Mouse (Mus musculus): ENCODE data around the gene Lrrc1. TPM values are rescaled to one million over a fixed set of nuclear protein-coding genes. Genes with fewer than 3 reads are reported as not detected.

Gene Lrrc1
- polyA plus RNA-seq, 1 experiment from 2014 or later: 5.0 TPM

GRCm38 (mm10) chr9:77482281-77482680 is 62.4 kb downstream of the Lrrc1 start:
- peak; percentile 31; the same call in 1 of the 2 replicates for ATAC-seq (ENCODE audit: low FRiP score)
- no peak overlapping the region for H3K4me3 ChIP-seq (ENCODE audit: low read depth, low read length)
- DNase-seq (ENCODE audit: low spot score, missing footprints): no peak
- no peaks in the 10 kb centered on the region for H3K27me3 ChIP-seq (ENCODE audit: control insufficient read depth, insufficient read depth, low read length)
- no peak overlapping the region for H3K9ac ChIP-seq (ENCODE audit: low read length)
- peaks cover 3% of the 10 kb centered on the region; the same call in 1 of the 2 replicates for H3K4me1 ChIP-seq (ENCODE audit: control insufficient read depth, insufficient read depth, low read length)
- no peaks in the 10 kb centered on the region for H3K36me3 ChIP-seq (ENCODE audit: control insufficient read depth, insufficient read depth, low read length)
- H3K4me2 ChIP-seq: no peak overlapping the region
- H3K9me3 ChIP-seq (ENCODE audit: control insufficient read depth, low read length): no peaks in the 10 kb centered on the region
- 75% methylated on average over 5 of the region's 5 CpGs for WGBS
- no peak overlapping the region for H3K27ac ChIP-seq (ENCODE audit: low read depth, low read length)

DNA sequence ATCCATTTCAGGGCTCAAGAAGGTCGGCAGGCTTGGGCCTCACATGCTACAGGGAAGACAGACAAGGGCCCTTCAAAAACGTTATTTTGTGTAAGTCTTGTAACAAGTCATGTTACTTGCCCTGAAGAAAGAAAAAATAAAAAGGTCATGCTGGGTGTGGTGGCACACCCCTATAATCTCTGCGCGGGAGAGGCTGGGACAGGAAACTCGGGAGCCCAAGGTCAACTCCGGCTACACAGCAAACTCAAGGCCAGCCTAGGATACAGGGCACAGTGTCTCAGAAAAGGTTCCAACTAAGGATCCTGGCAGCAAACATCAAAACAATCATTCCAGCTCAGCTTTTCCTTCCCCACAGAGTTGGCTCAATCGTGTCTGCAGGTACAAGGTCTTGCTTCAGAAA is 63.3 kb downstream of the Lrrc1 start:
- no peak overlapping the region for H3K4me3 ChIP-seq (ENCODE audit: low read depth, low read length)
- H3K36me3 ChIP-seq (ENCODE audit: control insufficient read depth, insufficient read depth, low read length): no peaks in the 10 kb centered on the region
- no peaks in the 10 kb centered on the region for H3K27me3 ChIP-seq (ENCODE audit: control insufficient read depth, insufficient read depth, low read length)
- no peak for ATAC-seq (ENCODE audit: low FRiP score)
- no peak overlapping the region for H3K27ac ChIP-seq (ENCODE audit: low read depth, low read length)
- H3K4me1 ChIP-seq (ENCODE audit: control insufficient read depth, insufficient read depth, low read length): peaks cover 3% of the 10 kb centered on the region; the same call in 1 of the 2 replicates
- no peak overlapping the region for H3K9ac ChIP-seq (ENCODE audit: low read length)
- H3K4me2 ChIP-seq: no peak overlapping the region
- no peak for DNase-seq (ENCODE audit: low spot score, missing footprints)
- no peaks in the 10 kb centered on the region for H3K9me3 ChIP-seq (ENCODE audit: control insufficient read depth, low read length)
- 81% methylated on average over 7 of the region's 7 CpGs for WGBS

GRCm38 (mm10) chr9:77480574-77481319 is 63.9 kb downstream of the Lrrc1 start:
- no peaks in the 10 kb centered on the region for H3K9me3 ChIP-seq (ENCODE audit: control insufficient read depth, low read length)
- no peak overlapping the region for H3K27ac ChIP-seq (ENCODE audit: low read depth, low read length)
- H3K36me3 ChIP-seq (ENCODE audit: control insufficient read depth, insufficient read depth, low read length): no peaks in the 10 kb centered on the region
- WGBS: 77% methylated on average over 9 of the region's 9 CpGs
- ATAC-seq (ENCODE audit: low FRiP score): no peak
- no peak overlapping the region for H3K4me3 ChIP-seq (ENCODE audit: low read depth, low read length)
- no peak overlapping the region for H3K9ac ChIP-seq (ENCODE audit: low read length)
- H3K4me1 ChIP-seq (ENCODE audit: control insufficient read depth, insufficient read depth, low read length): peaks cover 3% of the 10 kb centered on the region; the same call in 1 of the 2 replicates
- H3K27me3 ChIP-seq (ENCODE audit: control insufficient read depth, insufficient read depth, low read length): no peaks in the 10 kb centered on the region
- DNase-seq (ENCODE audit: low spot score, missing footprints): no peak
- H3K4me2 ChIP-seq: no peak overlapping the region

GRCm38 (mm10) chr9:77480001-77480400 is 64.7 kb downstream of the Lrrc1 start:
- Histone ChIP-seq H3K27me3 (ENCODE audit: control insufficient read depth, insufficient read depth, low read length) (no peaks in the 10 kb centered on the region), H3K4me3 (ENCODE audit: low read depth, low read length) (no peak overlapping the region), H3K27ac (ENCODE audit: low read depth, low read length) (no peak overlapping the region), H3K9me3 (ENCODE audit: control insufficient read depth, low read length) (no peaks in the 10 kb centered on the region), H3K4me2 (no peak overlapping the region), H3K4me1 (ENCODE audit: control insufficient read depth, insufficient read depth, low read length) (peaks cover 3% of the 10 kb centered on the region; the same call in 1 of the 2 replicates), H3K9ac (ENCODE audit: low read length) (no peak overlapping the region), H3K36me3 (ENCODE audit: control insufficient read depth, insufficient read depth, low read length) (no peaks in the 10 kb centered on the region)
- DNase-seq (ENCODE audit: low spot score, missing footprints) (no peak), ATAC-seq (ENCODE audit: low FRiP score) (no peak)
- WGBS: 54% methylated on average over 7 of the region's 7 CpGs

GRCm38 (mm10) chr9:77478166-77478920 is 66.3 kb downstream of the Lrrc1 start:
- peaks cover 3% of the 10 kb centered on the region; the same call in 1 of the 2 replicates for H3K4me1 ChIP-seq (ENCODE audit: control insufficient read depth, insufficient read depth, low read length)
- H3K27ac ChIP-seq (ENCODE audit: low read depth, low read length): no peak overlapping the region
- no peaks in the 10 kb centered on the region for H3K27me3 ChIP-seq (ENCODE audit: control insufficient read depth, insufficient read depth, low read length)
- DNase-seq (ENCODE audit: low spot score, missing footprints): no peak
- no peak for ATAC-seq (ENCODE audit: low FRiP score)
- H3K4me3 ChIP-seq (ENCODE audit: low read depth, low read length): no peak overlapping the region
- 66% methylated on average over 10 of the region's 10 CpGs for WGBS
- no peak overlapping the region for H3K4me2 ChIP-seq
- no peak overlapping the region for H3K9ac ChIP-seq (ENCODE audit: low read length)
- H3K9me3 ChIP-seq (ENCODE audit: control insufficient read depth, low read length): no peaks in the 10 kb centered on the region
- H3K36me3 ChIP-seq (ENCODE audit: control insufficient read depth, insufficient read depth, low read length): no peaks in the 10 kb centered on the region

DNA sequence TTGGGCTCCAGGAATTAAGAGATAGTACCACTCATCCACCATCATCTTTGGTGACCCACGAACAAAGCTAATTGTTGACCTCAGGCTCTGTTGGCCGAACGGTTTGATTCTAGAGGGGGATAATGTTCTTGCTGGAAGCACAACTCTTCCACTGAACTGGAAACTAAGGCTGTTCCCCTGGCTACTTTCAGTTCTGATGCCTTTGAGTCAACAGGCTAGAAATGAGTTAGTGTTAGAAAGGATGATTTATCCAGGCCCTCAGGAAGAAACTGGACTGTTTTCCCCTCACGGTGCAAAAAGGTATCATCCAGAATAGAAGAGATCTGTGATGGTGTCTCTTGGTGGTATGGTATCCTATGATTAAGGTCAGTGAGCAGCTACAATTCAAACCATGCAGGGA is 70.1 kb downstream of the Lrrc1 start:
- WGBS: 89% methylated on average over 4 of the region's 4 CpGs

DNA sequence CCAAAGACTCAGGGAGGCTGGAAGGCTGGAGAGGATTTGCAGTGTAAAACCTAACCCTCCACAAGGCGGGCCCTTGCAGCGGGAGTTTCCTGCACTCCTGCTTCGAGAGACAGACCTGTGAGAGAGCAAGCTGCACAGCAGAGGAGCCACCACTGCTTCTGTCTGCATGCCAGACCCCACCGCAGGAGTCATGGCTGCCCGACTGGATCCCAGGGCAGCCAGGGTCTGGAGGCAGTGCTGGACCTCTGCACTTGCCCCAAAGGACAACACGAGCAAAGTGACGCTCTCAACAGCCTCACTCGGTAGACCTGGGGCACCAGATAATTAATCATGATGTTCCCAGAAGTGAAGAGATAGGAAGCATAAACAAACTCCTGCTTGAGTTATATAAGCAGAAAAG is 72.1 kb downstream of the Lrrc1 start:
- ATAC-seq (ENCODE audit: low FRiP score): no peak
- Histone ChIP-seq H3K9me3 (ENCODE audit: control insufficient read depth, low read length) (no peaks in the 10 kb centered on the region), H3K4me3 (ENCODE audit: low read depth, low read length) (no peak overlapping the region), H3K27ac (ENCODE audit: low read depth, low read length) (no peak overlapping the region), H3K36me3 (ENCODE audit: control insufficient read depth, insufficient read depth, low read length) (no peaks in the 10 kb centered on the region), H3K4me1 (ENCODE audit: control insufficient read depth, insufficient read depth, low read length) (no peaks in the 10 kb centered on the region; the same call in 1 of the 2 replicates), H3K27me3 (ENCODE audit: control insufficient read depth, insufficient read depth, low read length) (no peaks in the 10 kb centered on the region), H3K9ac (ENCODE audit: low read length) (no peak overlapping the region), H3K4me2 (no peak overlapping the region)
- 71% methylated on average over 8 of the region's 8 CpGs for WGBS
- no peak for DNase-seq (ENCODE audit: low spot score, missing footprints)

More for the DNA sequence above, 70.1 kb downstream of the Lrrc1 start:
- H3K27ac ChIP-seq (ENCODE audit: low read depth, low read length): no peak overlapping the region
- H3K36me3 ChIP-seq (ENCODE audit: control insufficient read depth, insufficient read depth, low read length): no peaks in the 10 kb centered on the region
- ATAC-seq (ENCODE audit: low FRiP score) (no peak), DNase-seq (ENCODE audit: low spot score, missing footprints) (no peak)
- H3K27me3 ChIP-seq (ENCODE audit: control insufficient read depth, insufficient read depth, low read length): no peaks in the 10 kb centered on the region
- no peak overlapping the region for H3K9ac ChIP-seq (ENCODE audit: low read length)
- H3K9me3 ChIP-seq (ENCODE audit: control insufficient read depth, low read length): no peaks in the 10 kb centered on the region
- peaks cover 3% of the 10 kb centered on the region for H3K4me1 ChIP-seq (ENCODE audit: control insufficient read depth, insufficient read depth, low read length)
- H3K4me2 ChIP-seq: no peak overlapping the region
- H3K4me3 ChIP-seq (ENCODE audit: low read depth, low read length): no peak overlapping the region

- 88% methylated on average over 12 of the region's 12 CpGs for WGBS
- H3K27ac ChIP-seq (ENCODE audit: low read depth, low read length): no peak overlapping the region
These were observed 72.9 kb downstream of the Lrrc1 start for GRCm38 (mm10) chr9:77471646-77472220.

More at GRCm38 (mm10) chr9:77471646-77472220, 72.9 kb downstream of the Lrrc1 start:
- Histone ChIP-seq H3K36me3 (ENCODE audit: control insufficient read depth, insufficient read depth, low read length) (no peaks in the 10 kb centered on the region), H3K4me3 (ENCODE audit: low read depth, low read length) (no peak overlapping the region), H3K4me2 (no peak overlapping the region), H3K9me3 (ENCODE audit: control insufficient read depth, low read length) (no peaks in the 10 kb centered on the region), H3K27me3 (ENCODE audit: control insufficient read depth, insufficient read depth, low read length) (no peaks in the 10 kb centered on the region), H3K4me1 (ENCODE audit: control insufficient read depth, insufficient read depth, low read length) (no peaks in the 10 kb centered on the region; the same call in 1 of the 2 replicates), H3K9ac (ENCODE audit: low read length) (no peak overlapping the region)
- DNase-seq (ENCODE audit: low spot score, missing footprints) (no peak), ATAC-seq (ENCODE audit: low FRiP score) (no peak)

All from midbrain, embryonic 11.5 days (tissue).